Mouse (Mus musculus) ES-E14 (cell line): ENCODE measurements around the gene Igf2.

Source experiments
- CHD2 ChIP-seq: IDR thresholded peaks from 2 replicates; pipeline ENCODE4 v1.6.1; 2014; ENCODE audit warnings: mild to moderate bottlenecking, low read depth, low read length, inconsistent platforms
- HCFC1 ChIP-seq: IDR thresholded peaks from 2 replicates; pipeline ENCODE4 v1.6.1; 2012; ENCODE audit warnings: low read length, inconsistent platforms, borderline replicate concordance; ENCODE audit not compliant: insufficient read depth
- ZC3H11A ChIP-seq: IDR thresholded peaks from 2 replicates; pipeline ENCODE4 v1.6.1; 2012; ENCODE audit warnings: low read depth, mild to moderate bottlenecking, inconsistent platforms, low read length, borderline replicate concordance
- ZNF384 ChIP-seq: IDR thresholded peaks from 2 replicates; pipeline ENCODE4 v1.6.1; 2012; ENCODE audit warnings: low read depth, low read length, inconsistent platforms

DNA sequence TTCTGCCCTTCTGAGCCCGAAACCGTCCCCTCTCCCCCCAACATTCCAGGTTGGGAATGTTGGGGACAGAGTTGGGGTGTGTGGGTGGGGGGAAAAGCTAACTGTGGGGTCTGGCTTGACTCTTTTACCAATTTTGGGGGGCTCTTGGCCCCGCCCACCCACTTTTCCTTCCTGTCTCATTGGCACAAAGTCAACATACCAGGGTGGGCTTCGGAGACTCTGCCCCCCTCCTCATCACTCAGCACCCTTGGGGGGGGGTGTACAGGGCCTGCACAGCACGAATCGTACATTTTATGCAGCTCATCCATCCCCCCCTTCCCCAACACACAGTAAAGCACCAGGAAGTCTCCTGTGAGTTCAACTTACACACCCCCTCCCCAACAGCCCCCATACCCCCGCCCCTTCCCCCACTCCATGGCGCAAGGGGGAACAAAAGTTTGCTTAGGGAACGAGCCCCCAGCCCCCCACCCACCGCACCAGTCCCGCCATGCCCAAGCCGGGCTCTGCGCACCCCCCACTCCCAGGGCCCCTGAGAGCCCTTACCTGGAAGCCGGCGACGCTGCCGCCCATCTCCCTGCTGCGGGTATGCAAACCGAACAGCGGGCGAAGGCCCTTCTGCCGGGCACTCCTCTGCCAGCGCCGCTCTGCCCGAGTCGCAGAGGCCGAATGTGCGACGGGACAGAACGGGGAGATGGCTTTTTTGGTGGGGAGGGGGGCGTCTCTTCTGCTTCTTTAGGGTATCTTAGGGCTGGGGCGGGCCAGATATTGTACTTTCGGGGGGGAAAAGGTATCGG lies 8.6 kb downstream of the Igf2 start:
- TF ChIP-seq CHD2 (no peak), ZNF384 (no peak), HCFC1 (no peak), ZC3H11A (no peak)
